Mouse (Mus musculus): ENCODE measurements around the gene Helz. TPM values are rescaled to one million over a fixed set of nuclear protein-coding genes. Genes with fewer than 3 reads are reported as not detected.

Gene Helz
- polyA plus RNA-seq, 2 experiments: 15.9 to 21.6 TPM

GRCm38 (mm10) chr11:107674006-107674405 is 126.3 kb downstream of the Helz start:
- 86% methylated on average over 5 of the region's 5 CpGs for WGBS
- no peak overlapping the region for H3K9ac ChIP-seq (ENCODE audit: low read depth, low read length, severe bottlenecking)
- no peaks in the 10 kb centered on the region for H3K4me1 ChIP-seq (ENCODE audit: control insufficient read depth, insufficient read depth, low read length)
- H3K9me3 ChIP-seq (ENCODE audit: control insufficient read depth, low read length): no peaks in the 10 kb centered on the region
- no peaks in the 10 kb centered on the region for H3K27me3 ChIP-seq (ENCODE audit: control insufficient read depth, insufficient read depth, low read length)
- no peak overlapping the region for H3K4me3 ChIP-seq (replicated peaks; ENCODE audit: low read length)
- H3K27ac ChIP-seq (replicated peaks; ENCODE audit: low read depth, low read length): no peak overlapping the region
- peaks cover 60% of the 10 kb centered on the region for H3K36me3 ChIP-seq (ENCODE audit: control insufficient read depth, insufficient read depth, low read length)
- no peak overlapping the region for H3K4me2 ChIP-seq (replicated peaks; ENCODE audit: low read depth, low read length, severe bottlenecking)
- DNase-seq (ENCODE audit: low spot score) (no peak), ATAC-seq (ENCODE audit: low FRiP score, low read depth) (no peak)
- no peak for TF ChIP-seq POLR2A (IDR thresholded peaks at IDR 0.05; ENCODE audit: borderline replicate concordance, extremely low read depth, insufficient read depth, insufficient read length)

- no peak overlapping the region for H3K4me3 ChIP-seq (replicated peaks; ENCODE audit: low read length)
- H3K4me1 ChIP-seq (ENCODE audit: control insufficient read depth, insufficient read depth, low read length): no peaks in the 10 kb centered on the region
- 90% methylated on average over 8 of the region's 8 CpGs for WGBS
- H3K4me2 ChIP-seq (replicated peaks; ENCODE audit: low read depth, low read length, severe bottlenecking): no peak overlapping the region
- TF ChIP-seq POLR2A (IDR thresholded peaks at IDR 0.05; ENCODE audit: borderline replicate concordance, extremely low read depth, insufficient read depth, insufficient read length): no peak
- no peak for ATAC-seq (ENCODE audit: low FRiP score, low read depth)
- no peak overlapping the region for H3K9ac ChIP-seq (ENCODE audit: low read depth, low read length, severe bottlenecking)
- H3K27ac ChIP-seq (replicated peaks; ENCODE audit: low read depth, low read length): no peak overlapping the region
- no peak for DNase-seq (ENCODE audit: low spot score)
- no peaks in the 10 kb centered on the region for H3K9me3 ChIP-seq (ENCODE audit: control insufficient read depth, low read length)
- peaks cover 55% of the 10 kb centered on the region for H3K36me3 ChIP-seq (ENCODE audit: control insufficient read depth, insufficient read depth, low read length)
- no peaks in the 10 kb centered on the region for H3K27me3 ChIP-seq (ENCODE audit: control insufficient read depth, insufficient read depth, low read length)
These were observed 126.9 kb downstream of the Helz start for GRCm38 (mm10) chr11:107674601-107675000.

- H3K27ac ChIP-seq (replicated peaks; ENCODE audit: low read depth, low read length): no peak overlapping the region
- no peaks in the 10 kb centered on the region for H3K27me3 ChIP-seq (ENCODE audit: control insufficient read depth, insufficient read depth, low read length)
- peaks cover 49% of the 10 kb centered on the region for H3K36me3 ChIP-seq (ENCODE audit: control insufficient read depth, insufficient read depth, low read length)
- no peak for TF ChIP-seq POLR2A (IDR thresholded peaks at IDR 0.05; ENCODE audit: borderline replicate concordance, extremely low read depth, insufficient read depth, insufficient read length)
- no peak overlapping the region for H3K9ac ChIP-seq (ENCODE audit: low read depth, low read length, severe bottlenecking)
- ATAC-seq (ENCODE audit: low FRiP score, low read depth): no peak
- no peak for DNase-seq (ENCODE audit: low spot score)
- no peak overlapping the region for H3K4me3 ChIP-seq (replicated peaks; ENCODE audit: low read length)
- no peak overlapping the region for H3K4me2 ChIP-seq (replicated peaks; ENCODE audit: low read depth, low read length, severe bottlenecking)
- 94% methylated on average over 10 of the region's 10 CpGs for WGBS
- H3K9me3 ChIP-seq (ENCODE audit: control insufficient read depth, low read length): no peaks in the 10 kb centered on the region
- H3K4me1 ChIP-seq (ENCODE audit: control insufficient read depth, insufficient read depth, low read length): no peaks in the 10 kb centered on the region
These were observed 127.5 kb downstream of the Helz start for GRCm38 (mm10) chr11:107675246-107675645.

- Histone ChIP-seq H3K27ac (replicated peaks; ENCODE audit: low read depth, low read length) (no peak overlapping the region), H3K27me3 (ENCODE audit: control insufficient read depth, insufficient read depth, low read length) (no peaks in the 10 kb centered on the region), H3K36me3 (ENCODE audit: control insufficient read depth, insufficient read depth, low read length) (peaks cover 38% of the 10 kb centered on the region), H3K4me1 (ENCODE audit: control insufficient read depth, insufficient read depth, low read length) (no peaks in the 10 kb centered on the region), H3K9ac (ENCODE audit: low read depth, low read length, severe bottlenecking) (no peak overlapping the region), H3K4me2 (replicated peaks; ENCODE audit: low read depth, low read length, severe bottlenecking) (no peak overlapping the region), H3K9me3 (ENCODE audit: control insufficient read depth, low read length) (no peaks in the 10 kb centered on the region), H3K4me3 (replicated peaks; ENCODE audit: low read length) (no peak overlapping the region)
- DNase-seq (ENCODE audit: low spot score) (no peak), ATAC-seq (ENCODE audit: low FRiP score, low read depth) (no peak)
- WGBS: 79% methylated on average over 17 of the region's 17 CpGs
- TF ChIP-seq POLR2A (IDR thresholded peaks at IDR 0.05; ENCODE audit: borderline replicate concordance, extremely low read depth, insufficient read depth, insufficient read length): no peak
These were observed 128.6 kb downstream of the Helz start for GRCm38 (mm10) chr11:107676207-107676940.

GRCm38 (mm10) chr11:107682694-107683355 is 135.1 kb downstream of the Helz start:
- no peaks in the 10 kb centered on the region for H3K4me1 ChIP-seq (ENCODE audit: control insufficient read depth, insufficient read depth, low read length)
- H3K36me3 ChIP-seq (ENCODE audit: control insufficient read depth, insufficient read depth, low read length): peaks cover 23% of the 10 kb centered on the region
- H3K9me3 ChIP-seq (ENCODE audit: control insufficient read depth, low read length): no peaks in the 10 kb centered on the region
- no peak overlapping the region for H3K4me3 ChIP-seq (replicated peaks; ENCODE audit: low read length)
- H3K27ac ChIP-seq (replicated peaks; ENCODE audit: low read depth, low read length): no peak overlapping the region
- ATAC-seq (ENCODE audit: low FRiP score, low read depth): no peak
- no peak for TF ChIP-seq POLR2A (IDR thresholded peaks at IDR 0.05; ENCODE audit: borderline replicate concordance, extremely low read depth, insufficient read depth, insufficient read length)
- H3K27me3 ChIP-seq (ENCODE audit: control insufficient read depth, insufficient read depth, low read length): no peaks in the 10 kb centered on the region
- H3K9ac ChIP-seq (ENCODE audit: low read depth, low read length, severe bottlenecking): no peak overlapping the region
- 77% methylated on average over 9 of the region's 9 CpGs for WGBS
- DNase-seq (ENCODE audit: low spot score): no peak
- no peak overlapping the region for H3K4me2 ChIP-seq (replicated peaks; ENCODE audit: low read depth, low read length, severe bottlenecking)
